Mouse (Mus musculus): ENCODE data around the gene L3hypdh. TPM values are rescaled to one million over a fixed set of nuclear protein-coding genes. Genes with fewer than 3 reads are reported as not detected.

The L3hypdh gene
- polyA plus RNA-seq (2016; fragmentation: Nextera tagmentation; extraction: Ambion mirVana) = 14.3 and 14.7 TPM in 2 replicates

DNA sequence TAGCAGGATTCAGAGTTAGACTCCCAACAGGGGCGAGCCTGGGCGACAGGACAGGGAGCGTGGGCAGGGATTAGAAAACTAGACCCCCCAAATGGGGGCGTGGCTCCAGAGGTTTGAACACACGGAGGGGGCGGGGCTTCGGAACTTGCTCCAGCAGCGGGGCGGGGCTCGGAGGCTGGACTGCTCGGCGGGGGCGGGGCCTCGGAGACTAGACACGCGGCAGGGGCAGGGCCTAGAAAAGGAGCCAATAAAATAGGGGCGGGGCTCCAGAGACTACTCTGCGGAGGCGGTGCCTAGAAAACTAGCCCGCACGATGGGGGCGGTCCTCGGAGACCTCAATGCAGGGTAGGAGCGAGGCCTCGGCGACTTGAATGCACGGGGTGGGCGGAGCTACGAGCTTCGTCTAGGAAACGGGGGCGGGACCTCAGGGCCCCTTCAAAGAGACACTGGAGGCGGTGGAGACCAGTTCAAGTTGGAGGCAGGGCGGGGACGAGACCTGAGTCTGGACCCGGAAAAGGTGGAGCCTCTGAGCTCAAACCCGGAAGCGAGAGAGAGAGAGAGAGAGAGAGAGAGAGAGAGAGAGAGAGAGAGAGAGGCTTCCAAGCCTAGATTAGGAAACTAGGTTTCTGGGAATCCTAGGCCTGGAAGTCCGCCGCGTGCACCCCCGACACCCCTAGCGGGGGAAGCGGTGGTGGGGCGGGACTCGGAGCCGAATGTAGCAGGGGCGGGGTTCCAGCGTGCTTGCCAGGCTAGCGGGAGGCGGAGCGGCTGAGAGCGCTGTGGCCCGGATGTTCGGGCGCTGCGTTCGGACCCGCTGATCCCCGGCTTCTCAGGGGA lies at the start of gene L3hypdh, which contains the start of gene Jkamp:
Gene L3hypdh (minus strand): TSS at position 111 of the 837 bp plus-strand sequence.
Gene Jkamp (plus strand): TSS at position 261 of the 837 bp plus-strand sequence.
- Histone ChIP-seq H3K4me2 (peak within 1 kb of the TSS; percentile 86), H3K4me1 (replicated peaks) (peaks cover 22% of the 10 kb centered on the region), H3K27ac (peak within 1 kb of the TSS; percentile 95), H3K4me3 (replicated peaks) (peak within 1 kb of the TSS; percentile 61), H3K36me3 (peaks cover 7% of the 10 kb centered on the region; the same call in 1 of the 2 replicates), H3K27me3 (no peaks in the 10 kb centered on the region), H3K9ac (replicated peaks) (peak within 1 kb of the TSS; percentile 81), H3K9me3 (no peaks in the 10 kb centered on the region)
- ATAC-seq (ENCODE audit: insufficient number of reproducible peaks, insufficient read depth, low FRiP score, low TSS enrichment, low read depth) = peak; percentile 95
- WGBS = 1% methylated on average over 60 of the region's 60 CpGs

DNA sequence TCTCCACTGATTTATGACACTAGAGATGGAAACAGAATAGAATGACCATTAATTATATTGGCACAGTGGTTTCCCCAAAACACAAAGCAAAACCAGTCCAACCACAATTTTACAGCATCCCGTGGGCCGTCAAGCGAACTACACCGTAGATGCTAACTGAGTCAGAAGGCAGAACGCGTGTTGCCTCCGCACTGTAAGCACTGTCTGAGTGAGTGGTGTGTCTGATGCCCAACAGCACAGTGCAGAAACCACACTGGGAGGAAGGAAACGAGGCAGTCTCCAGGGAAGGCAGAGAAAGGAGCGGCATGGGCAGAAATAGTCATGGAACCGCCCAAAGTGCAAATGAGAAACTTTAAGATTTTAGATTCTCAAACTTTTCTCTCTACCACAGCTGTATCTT lies 44.0 kb upstream of the L3hypdh start:
- H3K9ac ChIP-seq (replicated peaks) = no peak overlapping the region
- no peaks in the 10 kb centered on the region for H3K27me3 ChIP-seq
- H3K9me3 ChIP-seq = no peaks in the 10 kb centered on the region
- no peaks in the 10 kb centered on the region for H3K36me3 ChIP-seq
- H3K4me2 ChIP-seq = no peak overlapping the region
- 83% methylated on average over 10 of the region's 10 CpGs for WGBS
- ATAC-seq (ENCODE audit: insufficient number of reproducible peaks, insufficient read depth, low FRiP score, low TSS enrichment, low read depth) = no peak
- no peak overlapping the region for H3K4me3 ChIP-seq (replicated peaks)
- no peak overlapping the region for H3K27ac ChIP-seq
- H3K4me1 ChIP-seq (replicated peaks) = no peaks in the 10 kb centered on the region

DNA sequence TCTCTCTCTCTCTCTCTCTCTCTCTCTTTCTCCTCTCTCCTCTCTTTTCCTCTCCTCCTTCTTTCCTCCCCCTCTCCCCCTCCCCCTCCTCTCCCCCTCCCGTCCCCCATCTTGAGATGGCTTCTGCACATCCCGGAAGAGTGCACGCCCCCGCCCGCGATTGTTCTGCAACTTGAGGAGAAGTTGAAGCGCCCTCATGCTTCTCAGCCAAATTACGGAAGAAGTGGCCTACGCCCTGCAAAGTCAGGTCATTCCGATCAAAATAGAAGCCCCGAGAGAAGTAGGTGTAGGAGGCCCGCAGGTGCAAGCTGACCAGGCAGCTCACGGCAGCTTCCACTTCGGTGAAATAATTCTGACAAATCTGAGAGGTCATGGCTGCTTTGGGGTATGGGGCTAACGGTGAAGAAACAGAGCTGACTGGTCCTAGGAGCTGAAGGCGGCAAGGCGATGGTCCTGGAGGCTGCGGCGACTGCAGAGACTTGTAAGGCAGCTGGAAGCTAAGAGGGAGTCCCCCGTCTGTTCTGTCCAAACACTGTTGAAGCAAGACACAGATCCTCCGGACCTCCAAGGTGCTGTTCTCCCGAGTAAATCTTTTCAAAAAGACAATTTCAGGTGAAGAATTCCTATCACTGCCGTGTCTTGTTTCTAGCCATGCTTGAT lies 30.6 kb upstream of the L3hypdh start:
- H3K4me3 ChIP-seq (replicated peaks) = no peak overlapping the region
- ATAC-seq (ENCODE audit: insufficient number of reproducible peaks, insufficient read depth, low FRiP score, low TSS enrichment, low read depth) = no peak
- no peaks in the 10 kb centered on the region for H3K36me3 ChIP-seq
- 79% methylated on average over 22 of the region's 23 CpGs for WGBS
- H3K4me2 ChIP-seq = no peak overlapping the region
- no peaks in the 10 kb centered on the region for H3K9me3 ChIP-seq
- no peaks in the 10 kb centered on the region for H3K27me3 ChIP-seq
- no peaks in the 10 kb centered on the region for H3K4me1 ChIP-seq (replicated peaks)
- H3K27ac ChIP-seq = no peak overlapping the region
- no peak overlapping the region for H3K9ac ChIP-seq (replicated peaks)

DNA sequence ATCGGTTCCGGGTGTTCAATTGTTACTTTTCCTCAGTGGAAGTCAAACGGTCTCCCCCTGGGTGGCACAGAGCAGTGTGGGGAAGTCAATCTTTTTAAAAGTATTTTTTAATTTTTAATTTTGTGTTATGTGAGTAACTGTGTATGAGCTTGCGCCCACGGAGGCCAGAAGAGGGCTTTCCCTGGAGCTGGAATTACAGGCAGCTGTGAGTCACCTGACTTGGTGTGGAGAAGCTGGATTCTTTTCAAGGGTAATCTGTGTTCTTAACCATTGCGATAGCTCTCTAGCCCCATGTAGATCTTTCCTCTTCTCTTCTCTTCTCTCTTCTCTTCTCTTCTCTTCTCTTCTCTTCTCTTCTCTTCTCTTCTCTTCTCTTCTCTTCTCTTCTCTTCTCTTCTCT lies 29.9 kb upstream of the L3hypdh start:
- Histone ChIP-seq H3K4me1 (replicated peaks) (no peaks in the 10 kb centered on the region), H3K36me3 (no peaks in the 10 kb centered on the region), H3K4me3 (replicated peaks) (no peak overlapping the region), H3K27me3 (no peaks in the 10 kb centered on the region), H3K9ac (replicated peaks) (no peak overlapping the region), H3K9me3 (no peaks in the 10 kb centered on the region), H3K27ac (no peak overlapping the region), H3K4me2 (no peak overlapping the region)
- no peak for ATAC-seq (ENCODE audit: insufficient number of reproducible peaks, insufficient read depth, low FRiP score, low TSS enrichment, low read depth)
- WGBS = 78% methylated on average over 6 of the region's 6 CpGs

DNA sequence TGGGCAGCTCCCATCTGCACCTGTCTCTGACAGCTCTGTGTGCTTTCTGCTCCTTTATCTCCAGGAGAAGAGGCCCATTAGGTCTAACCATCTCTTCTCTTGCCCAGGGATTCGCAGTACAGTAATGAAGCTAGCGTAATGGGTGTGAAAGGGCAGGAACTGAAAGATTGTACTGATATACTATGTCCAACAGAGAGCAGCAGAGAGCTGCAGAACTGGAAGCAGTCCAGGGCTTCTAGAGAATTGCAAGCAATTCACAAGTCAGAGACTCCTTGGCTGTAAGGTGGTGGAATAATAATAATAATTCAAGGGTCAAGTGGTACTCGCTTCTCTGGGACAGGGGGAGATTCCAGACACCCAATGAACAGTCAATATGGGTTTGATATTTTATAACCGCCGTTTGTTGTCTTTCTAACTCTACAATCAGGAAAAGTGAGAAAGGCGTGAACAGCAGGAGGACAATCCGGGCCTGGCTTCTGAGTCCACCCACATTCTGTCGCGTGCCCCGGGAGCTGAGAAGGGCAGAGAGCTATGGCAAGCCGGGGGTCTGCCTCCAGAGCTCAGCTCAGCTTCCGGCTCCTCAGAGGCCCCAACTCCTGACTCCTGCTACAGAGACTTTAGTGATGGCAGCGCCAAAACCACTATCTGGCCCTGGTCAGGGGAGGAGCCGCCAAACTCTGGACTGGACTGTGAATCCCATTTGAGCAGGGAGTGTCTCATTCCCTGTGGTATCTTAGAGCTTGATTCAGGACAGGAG lies 19.5 kb upstream of the L3hypdh start:
- ATAC-seq (ENCODE audit: insufficient number of reproducible peaks, insufficient read depth, low FRiP score, low TSS enrichment, low read depth) = peak; percentile 12; the same call in 1 of the 2 replicates
- Histone ChIP-seq H3K36me3 (peaks cover 14% of the 10 kb centered on the region), H3K9me3 (no peaks in the 10 kb centered on the region), H3K4me1 (replicated peaks) (no peaks in the 10 kb centered on the region), H3K4me3 (replicated peaks) (no peak overlapping the region), H3K9ac (replicated peaks) (no peak overlapping the region), H3K27ac (no peak overlapping the region), H3K27me3 (0 out of 2 replicates have a peak, but pooled peaks cover 3% of the 10 kb centered on the region), H3K4me2 (0 out of 2 replicates have a peak overlapping the region, but pooled peaks have one; percentile 13)
- 36% methylated on average over 14 of the region's 14 CpGs for WGBS

DNA sequence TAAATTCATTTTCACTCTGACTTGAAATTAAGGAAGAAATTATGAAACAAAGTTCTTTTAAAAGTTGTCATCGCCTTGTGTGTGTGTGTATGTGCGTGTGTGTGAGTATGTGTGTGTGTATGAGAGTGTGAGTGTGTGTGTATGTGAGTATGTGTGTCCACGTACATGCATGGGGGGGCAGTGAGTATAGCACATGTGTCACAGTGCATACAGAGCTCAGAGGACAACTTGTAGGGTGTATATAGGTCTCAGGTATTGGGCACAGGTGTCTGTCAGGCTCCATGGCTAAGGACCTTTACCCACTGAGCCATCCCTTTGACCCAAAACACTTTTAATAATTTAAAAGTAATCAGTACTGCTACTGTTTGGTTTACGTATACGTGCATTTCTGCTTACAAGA lies 18.8 kb upstream of the L3hypdh start:
- no peak overlapping the region for H3K9ac ChIP-seq (replicated peaks)
- ATAC-seq (ENCODE audit: insufficient number of reproducible peaks, insufficient read depth, low FRiP score, low TSS enrichment, low read depth) = 0 out of 2 replicates have a peak, but pooled peaks have one; percentile 55
- H3K4me1 ChIP-seq (replicated peaks) = no peaks in the 10 kb centered on the region
- H3K27ac ChIP-seq = no peak overlapping the region
- 0 out of 2 replicates have a peak, but pooled peaks cover 3% of the 10 kb centered on the region for H3K27me3 ChIP-seq
- no peaks in the 10 kb centered on the region for H3K9me3 ChIP-seq
- H3K4me3 ChIP-seq (replicated peaks) = no peak overlapping the region
- H3K36me3 ChIP-seq = peaks cover 15% of the 10 kb centered on the region
- 86% methylated on average over 5 of the region's 5 CpGs for WGBS
- no peak overlapping the region for H3K4me2 ChIP-seq

DNA sequence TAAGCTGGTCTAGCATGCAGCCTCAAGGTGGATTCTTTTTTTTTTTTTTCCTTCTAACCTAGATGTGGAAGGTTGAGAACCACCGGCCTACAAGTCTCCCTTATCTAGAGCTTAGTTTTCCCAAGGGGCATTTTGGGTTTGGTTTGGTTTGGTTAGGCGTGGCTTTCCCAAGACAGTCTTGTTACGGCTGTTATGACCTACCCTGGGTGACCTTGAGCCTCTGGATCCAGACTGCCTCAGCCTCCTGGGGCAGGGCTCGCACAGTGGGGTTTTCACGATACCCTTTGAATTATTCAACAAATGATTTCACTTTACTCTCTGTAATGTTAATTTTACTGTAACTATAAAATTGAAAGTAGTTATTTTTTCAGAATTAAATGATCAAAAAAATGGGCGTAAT lies 17.5 kb upstream of the L3hypdh start:
- 80% methylated on average over 6 of the region's 6 CpGs for WGBS
- no peak for ATAC-seq (ENCODE audit: insufficient number of reproducible peaks, insufficient read depth, low FRiP score, low TSS enrichment, low read depth)
- no peak overlapping the region for H3K9ac ChIP-seq (replicated peaks)
- H3K27me3 ChIP-seq = 0 out of 2 replicates have a peak, but pooled peaks cover 3% of the 10 kb centered on the region
- H3K4me3 ChIP-seq (replicated peaks) = no peak overlapping the region
- H3K9me3 ChIP-seq = no peaks in the 10 kb centered on the region
- no peak overlapping the region for H3K4me2 ChIP-seq
- peaks cover 21% of the 10 kb centered on the region for H3K36me3 ChIP-seq
- H3K4me1 ChIP-seq (replicated peaks) = no peaks in the 10 kb centered on the region
- no peak overlapping the region for H3K27ac ChIP-seq

DNA sequence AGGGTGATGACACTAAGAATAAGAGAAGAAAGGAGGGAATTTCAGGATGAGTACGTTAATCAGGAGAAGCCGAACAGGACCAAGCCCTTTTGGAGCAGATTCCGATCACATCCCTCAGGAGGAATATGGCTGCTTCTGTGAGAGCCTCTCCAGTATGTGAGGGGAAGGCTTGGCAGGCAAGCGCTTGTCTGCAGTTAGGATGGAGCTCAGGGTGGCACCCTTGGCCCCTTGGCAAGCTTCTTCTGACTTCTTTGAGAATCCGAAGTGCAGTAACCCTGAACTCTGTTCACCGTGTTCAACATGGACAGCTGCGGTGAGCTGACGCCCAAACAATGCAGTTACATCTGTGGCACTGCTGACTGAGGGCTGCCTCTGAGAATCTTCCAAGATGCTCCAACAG lies 11.7 kb upstream of the L3hypdh start:
- 99% methylated on average over 8 of the region's 8 CpGs for WGBS
- Histone ChIP-seq H3K4me1 (replicated peaks) (no peaks in the 10 kb centered on the region), H3K27ac (no peak overlapping the region), H3K27me3 (no peaks in the 10 kb centered on the region), H3K36me3 (peaks cover 77% of the 10 kb centered on the region), H3K9ac (replicated peaks) (no peak overlapping the region), H3K4me2 (no peak overlapping the region), H3K4me3 (replicated peaks) (no peak overlapping the region), H3K9me3 (no peaks in the 10 kb centered on the region)
- no peak for ATAC-seq (ENCODE audit: insufficient number of reproducible peaks, insufficient read depth, low FRiP score, low TSS enrichment, low read depth)

DNA sequence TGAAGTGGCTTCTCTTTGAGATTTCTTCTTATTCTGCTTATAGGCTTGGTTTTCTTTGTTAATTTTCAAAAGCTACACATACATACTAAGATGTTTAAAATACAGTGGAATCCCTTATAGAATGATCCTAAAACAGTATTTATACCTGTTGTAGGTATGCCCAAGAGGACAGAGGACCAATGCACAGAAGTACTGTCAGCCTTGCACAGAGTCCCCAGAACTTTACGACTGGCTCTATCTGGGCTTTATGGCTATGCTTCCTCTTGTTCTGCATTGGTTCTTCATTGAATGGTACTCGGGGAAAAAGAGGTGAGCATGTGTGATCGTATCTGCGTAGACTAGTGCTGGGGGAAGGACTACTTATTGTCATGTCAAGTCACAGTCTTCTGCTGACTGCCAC lies 4.6 kb upstream of the L3hypdh start:
- Histone ChIP-seq H3K4me1 (replicated peaks) (peaks cover 7% of the 10 kb centered on the region; the same call in 1 of the 2 replicates), H3K9ac (replicated peaks) (no peak overlapping the region), H3K4me2 (no peak overlapping the region), H3K36me3 (peaks cover 48% of the 10 kb centered on the region), H3K27ac (no peak overlapping the region), H3K4me3 (replicated peaks) (no peak overlapping the region), H3K9me3 (no peaks in the 10 kb centered on the region), H3K27me3 (no peaks in the 10 kb centered on the region)
- ATAC-seq (ENCODE audit: insufficient number of reproducible peaks, insufficient read depth, low FRiP score, low TSS enrichment, low read depth) = no peak
- WGBS = 89% methylated on average over 4 of the region's 4 CpGs

DNA sequence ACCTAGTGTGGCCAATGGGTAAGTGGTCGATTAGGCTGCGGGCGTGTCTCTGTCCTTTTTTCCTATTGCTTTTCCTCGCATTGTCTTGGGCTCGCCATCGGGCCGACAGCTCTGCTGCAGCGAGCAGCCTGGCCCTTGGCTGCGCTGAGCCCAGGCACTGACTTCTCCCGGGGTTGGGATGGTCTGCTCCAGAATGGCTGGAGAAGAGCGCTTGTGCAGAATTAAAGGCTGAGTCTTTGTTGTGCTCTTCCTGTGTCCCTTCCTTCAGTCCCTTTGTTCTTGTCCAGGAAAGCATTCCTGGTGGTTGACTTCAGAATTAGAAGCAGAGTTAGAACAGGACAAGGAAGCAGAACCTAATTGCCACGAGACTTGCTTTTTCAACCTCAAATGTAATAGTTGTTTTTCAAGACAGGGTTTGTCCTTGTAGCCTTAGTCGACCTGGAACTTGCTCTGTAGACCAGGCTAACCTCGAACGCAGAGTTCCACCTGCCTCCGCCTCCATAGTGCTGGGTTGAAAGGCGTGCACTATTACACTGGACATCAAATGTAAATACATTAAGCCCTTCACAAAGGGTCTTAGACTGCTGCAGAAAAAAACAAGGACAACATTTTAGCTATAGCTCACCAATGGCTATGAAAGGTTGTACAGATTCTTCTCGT lies 1.1 kb upstream of the L3hypdh start:
- peak overlapping the region; percentile 61 for H3K4me3 ChIP-seq (replicated peaks)
- H3K27ac ChIP-seq = peak overlapping the region; percentile 95
- 2% methylated on average over 18 of the region's 18 CpGs for WGBS
- ATAC-seq (ENCODE audit: insufficient number of reproducible peaks, insufficient read depth, low FRiP score, low TSS enrichment, low read depth) = no peak
- H3K4me1 ChIP-seq (replicated peaks) = peaks cover 22% of the 10 kb centered on the region
- no peaks in the 10 kb centered on the region for H3K9me3 ChIP-seq
- H3K9ac ChIP-seq (replicated peaks) = peak overlapping the region; percentile 72
- H3K4me2 ChIP-seq = peak overlapping the region; percentile 66
- H3K27me3 ChIP-seq = no peaks in the 10 kb centered on the region
- H3K36me3 ChIP-seq = peaks cover 14% of the 10 kb centered on the region; the same call in 1 of the 2 replicates
